Comparison of ENCODE assay signal across 15 mouse cellular contexts in the genomic region with DNA sequence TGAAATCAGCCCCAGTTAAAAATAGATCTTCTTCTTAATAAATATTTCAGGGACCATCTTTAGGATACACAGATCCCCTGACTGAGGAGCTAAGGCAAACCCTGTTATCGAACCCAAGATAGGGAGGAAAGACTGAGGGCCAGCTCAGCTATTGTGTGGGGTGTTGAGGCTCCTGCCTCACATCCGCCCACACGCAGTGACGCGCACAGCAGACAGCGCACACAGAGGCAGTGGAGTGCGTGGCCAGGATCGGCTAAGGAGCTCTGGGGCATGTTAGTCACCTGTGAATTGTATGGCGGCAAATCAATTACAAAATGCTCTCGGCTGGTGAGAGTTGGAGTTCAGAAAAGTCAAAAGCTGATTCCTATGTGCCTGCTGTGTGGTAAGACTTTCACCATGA. TPM values are rescaled to one million over a fixed set of nuclear protein-coding genes. Genes with fewer than 3 reads are reported as not detected.
A peak's percentile ranks its signal among the peaks of the same experiment; 100 is the strongest.
DNase-seq lines count a peak whose midpoint lies in the region; ATAC-seq lines count a peak whose summit lies in the region.
"Had no signal": no experiment of that assay in that cellular context is flagged by ENCODE, and none has a peak within 500 bp of the region (broad histone marks: within the 10 kb centered on the region; RNA-seq: fewer than 3 reads in every experiment).

No protein-coding gene starts in this region.

- no peak overlapping the region for H3K9ac ChIP-seq in heart, embryonic 15.5 days
- H3K9ac ChIP-seq in neural tube, embryonic 13.5 days: peak overlapping the region; percentile 43; the same call in 1 of the 2 replicates
- H3K9ac ChIP-seq in neural tube, embryonic 15.5 days (replicated peaks): no peak overlapping the region
- no peak overlapping the region; the same call in 1 of the 2 replicates for H3K9ac ChIP-seq in midbrain, embryonic 12.5 days (replicated peaks)
- no peak overlapping the region for H3K9ac ChIP-seq in kidney, embryonic 14.5 days (ENCODE audit: low read depth, low read length)

- no peak for DNase-seq in heart, adult 8-10 months (ENCODE audit: low spot score)
- DNase-seq in NIH3T3 (ENCODE audit: low read depth): peak; percentile 35
- DNase-seq: adrenal gland, postnatal 10 days; heart, postnatal 10 days; kidney, adult 8-10 months; lung, adult 2 months; thymus, adult 18-20 months had no signal

- H3K27ac ChIP-seq in heart, embryonic 15.5 days: no peak overlapping the region
- peak overlapping the region; percentile 42; the same call in 1 of the 2 replicates for H3K27ac ChIP-seq in neural tube, embryonic 13.5 days (replicated peaks)
- no peak overlapping the region for H3K27ac ChIP-seq in neural tube, embryonic 15.5 days (replicated peaks)
- peak overlapping the region; percentile 31; the same call in 1 of the 2 replicates for H3K27ac ChIP-seq in midbrain, embryonic 12.5 days (replicated peaks)
- H3K27ac ChIP-seq in kidney, embryonic 14.5 days (ENCODE audit: low read depth, low read length): no peak overlapping the region

- peaks cover 31% of the 10 kb centered on the region for H3K27me3 ChIP-seq in heart, embryonic 15.5 days
- 0 out of 2 replicates have a peak, but pooled peaks cover 11% of the 10 kb centered on the region for H3K27me3 ChIP-seq in neural tube, embryonic 13.5 days
- peaks cover 4% of the 10 kb centered on the region; the same call in 1 of the 2 replicates for H3K27me3 ChIP-seq in neural tube, embryonic 15.5 days (replicated peaks)
- peaks cover 59% of the 10 kb centered on the region for H3K27me3 ChIP-seq in midbrain, embryonic 12.5 days
- H3K27me3 ChIP-seq in kidney, embryonic 14.5 days (ENCODE audit: control insufficient read depth, insufficient read depth, low read length): no peaks in the 10 kb centered on the region

- peak overlapping the region; percentile 18; the same call in 1 of the 2 replicates for H3K4me2 ChIP-seq in heart, embryonic 15.5 days
- H3K4me2 ChIP-seq in neural tube, embryonic 13.5 days: no peak overlapping the region
- H3K4me2 ChIP-seq in neural tube, embryonic 15.5 days: no peak overlapping the region
- H3K4me2 ChIP-seq in midbrain, embryonic 12.5 days (replicated peaks): no peak overlapping the region
- H3K4me2 ChIP-seq in kidney, embryonic 14.5 days (replicated peaks; ENCODE audit: low read depth, low read length): no peak overlapping the region

- ATAC-seq in heart, embryonic 15.5 days (replicated peaks; ENCODE audit: insufficient number of reproducible peaks, insufficient read depth, low FRiP score, low read depth): no peak
- ATAC-seq in neural tube, embryonic 13.5 days (ENCODE audit: low read depth): no peak
- no peak for ATAC-seq in neural tube, embryonic 15.5 days (ENCODE audit: low FRiP score)
- ATAC-seq in midbrain, embryonic 12.5 days (ENCODE audit: low FRiP score, low read depth): no peak
- ATAC-seq in kidney, embryonic 14.5 days (ENCODE audit: low FRiP score, low TSS enrichment): no peak

- H3K9me3 ChIP-seq in heart, embryonic 15.5 days (replicated peaks): no peaks in the 10 kb centered on the region
- H3K9me3 ChIP-seq in neural tube, embryonic 13.5 days: no peaks in the 10 kb centered on the region
- no peaks in the 10 kb centered on the region for H3K9me3 ChIP-seq in neural tube, embryonic 15.5 days (replicated peaks)
- H3K9me3 ChIP-seq in midbrain, embryonic 12.5 days: 0 out of 2 replicates have a peak, but pooled peaks cover 3% of the 10 kb centered on the region
- no peaks in the 10 kb centered on the region for H3K9me3 ChIP-seq in kidney, embryonic 14.5 days (ENCODE audit: control insufficient read depth, low read length)

- 26% methylated on average over 10 of the region's 10 CpGs for WGBS in heart, embryonic 15.5 days
- 38% methylated on average over 10 of the region's 10 CpGs for WGBS in neural tube, embryonic 13.5 days
- WGBS in neural tube, embryonic 15.5 days: 34% methylated on average over 10 of the region's 10 CpGs
- WGBS in midbrain, embryonic 12.5 days: 35% methylated on average over 10 of the region's 10 CpGs
- WGBS in kidney, embryonic 14.5 days: 44% methylated on average over 10 of the region's 10 CpGs

- peaks cover 11% of the 10 kb centered on the region for H3K4me1 ChIP-seq in heart, embryonic 15.5 days (replicated peaks)
- peaks cover 40% of the 10 kb centered on the region for H3K4me1 ChIP-seq in neural tube, embryonic 13.5 days (replicated peaks)
- peaks cover 28% of the 10 kb centered on the region for H3K4me1 ChIP-seq in neural tube, embryonic 15.5 days
- H3K4me1 ChIP-seq in midbrain, embryonic 12.5 days: peaks cover 16% of the 10 kb centered on the region
- H3K4me1 ChIP-seq in kidney, embryonic 14.5 days (ENCODE audit: control insufficient read depth, insufficient read depth, low read length): no peaks in the 10 kb centered on the region

- no peaks in the 10 kb centered on the region for H3K36me3 ChIP-seq in heart, embryonic 15.5 days
- H3K36me3 ChIP-seq in neural tube, embryonic 13.5 days: no peaks in the 10 kb centered on the region
- H3K36me3 ChIP-seq in neural tube, embryonic 15.5 days: no peaks in the 10 kb centered on the region
- no peaks in the 10 kb centered on the region for H3K36me3 ChIP-seq in midbrain, embryonic 12.5 days
- H3K36me3 ChIP-seq in kidney, embryonic 14.5 days (ENCODE audit: control insufficient read depth, insufficient read depth, low read length): no peaks in the 10 kb centered on the region

- no peak overlapping the region for H3K4me3 ChIP-seq in heart, embryonic 15.5 days
- no peak overlapping the region for H3K4me3 ChIP-seq in neural tube, embryonic 13.5 days
- H3K4me3 ChIP-seq in neural tube, embryonic 15.5 days (replicated peaks): no peak overlapping the region
- H3K4me3 ChIP-seq in midbrain, embryonic 12.5 days: no peak overlapping the region
- no peak overlapping the region for H3K4me3 ChIP-seq in kidney, embryonic 14.5 days (ENCODE audit: low read length)
- H3K4me3 ChIP-seq: erythroblast, embryonic 14.5 days had no signal

RNA-seq across cellular contexts. Expression of a gene that starts 18.1 kb away (rescaled TPM):
- polyA plus RNA-seq in heart, embryonic 15.5 days (2015; fragmentation: Nextera tagmentation; extraction: Ambion mirVana): 0.79 and 1.1 TPM in 2 replicates
- total RNA-seq in heart, adult 8-10 months (2022): under 1 TPM; 0.09 to 0.24 (median 0.16) TPM
- polyA plus RNA-seq in neural tube, embryonic 13.5 days (2015; fragmentation: Nextera tagmentation; extraction: Ambion mirVana): 15.3 and 18.8 TPM in 2 replicates
- polyA plus RNA-seq in neural tube, embryonic 15.5 days (2015; fragmentation: Nextera tagmentation; extraction: Ambion mirVana): 26.0 and 28.3 TPM in 2 replicates
- polyA plus RNA-seq in midbrain, embryonic 12.5 days (2016; fragmentation: Nextera tagmentation; extraction: Ambion mirVana): 5.9 and 6.2 TPM in 2 replicates
- 0.40 and 0.53 TPM in 2 replicates for polyA plus RNA-seq in kidney, embryonic 14.5 days (2014; fragmentation: Nextera tagmentation; extraction: Ambion mirVana)
- total RNA-seq: megakaryocyte-erythroid progenitor cell, adult 5-6 weeks; neutrophil, adult 5-6 weeks had no signal
- polyA plus RNA-seq: erythroblast, embryonic 14.5 days had no signal

RNA-seq across cellular contexts. Expression of a gene that starts 37.0 kb away (rescaled TPM):
- polyA plus RNA-seq in heart, embryonic 15.5 days (2015; fragmentation: Nextera tagmentation; extraction: Ambion mirVana): 6.4 and 10.2 TPM in 2 replicates
- total RNA-seq in heart, adult 8-10 months (2022): 10 to 100 TPM; 30.3 to 35.6 (median 32.7) TPM
- polyA plus RNA-seq in neural tube, embryonic 13.5 days (2015; fragmentation: Nextera tagmentation; extraction: Ambion mirVana): 9.6 and 11.1 TPM in 2 replicates
- polyA plus RNA-seq in neural tube, embryonic 15.5 days (2015; fragmentation: Nextera tagmentation; extraction: Ambion mirVana): 10.4 and 11.7 TPM in 2 replicates
- 18.3 and 19.0 TPM in 2 replicates for polyA plus RNA-seq in midbrain, embryonic 12.5 days (2016; fragmentation: Nextera tagmentation; extraction: Ambion mirVana)
- polyA plus RNA-seq in kidney, embryonic 14.5 days (2014; fragmentation: Nextera tagmentation; extraction: Ambion mirVana): 11.8 and 15.7 TPM in 2 replicates

Comparison
In these comparisons a context has a peak if more than half of its experiments do, and no peak if none do; other contexts are left out.
1. H3K27ac ChIP-seq: peak in neural tube, embryonic 13.5 days (single experiment) and midbrain, embryonic 12.5 days (single experiment); none in heart, embryonic 15.5 days (single experiment), neural tube, embryonic 15.5 days (single experiment) and kidney, embryonic 14.5 days (single experiment).